Mouse (Mus musculus): ENCODE results near the gene Samd10. TPM values are rescaled to one million over a fixed set of nuclear protein-coding genes. Genes with fewer than 3 reads are reported as not detected.

The Samd10 gene
- total RNA-seq (2014; rRNA removed; ENCODE audit: low replicate concordance) (3.6 and 8.0 TPM in 2 replicates), polyA plus RNA-seq (2015; fragmentation: Nextera tagmentation; extraction: Ambion mirVana) (6.9 and 7.7 TPM in 2 replicates)

GRCm38 (mm10) chr2:181598454-181599351 is at the start of gene Samd10:
TSS of gene Samd10 (minus strand) at chr2:181599212.
- ATAC-seq (ENCODE audit: insufficient read depth, low read depth) (0 out of 2 replicates have a peak, but pooled peaks have one; percentile 12), DNase-seq (ENCODE audit: low spot score) (peak; percentile 34)
- WGBS, result 3% methylated on average over 71 of the region's 71 CpGs
- Histone ChIP-seq H3K4me2 (ENCODE audit: low read depth, low read length) (peak within 1 kb of the TSS; percentile 95), H3K27me3 (ENCODE audit: control insufficient read depth, insufficient read depth, low read length) (no peaks in the 10 kb centered on the region), H3K36me3 (replicated peaks; ENCODE audit: control insufficient read depth, insufficient read depth, low read length) (no peaks in the 10 kb centered on the region), H3K9me3 (replicated peaks; ENCODE audit: control insufficient read depth, low read length) (no peaks in the 10 kb centered on the region), H3K4me1 (ENCODE audit: control insufficient read depth, insufficient read depth) (peaks cover 23% of the 10 kb centered on the region), H3K4me3 (ENCODE audit: low read depth, low read length) (peak within 1 kb of the TSS; percentile 86), H3K9ac (replicated peaks; ENCODE audit: low read depth, low read length) (peak within 1 kb of the TSS; percentile 78), H3K27ac (ENCODE audit: low read depth) (peak within 1 kb of the TSS; percentile 58; the same call in 1 of the 2 replicates)
- TF ChIP-seq CTCF (IDR thresholded peaks at IDR 0.05; ENCODE audit: low read depth) (no peak), EP300 (IDR thresholded peaks at IDR 0.05; ENCODE audit: low read depth) (no peak)

DNA sequence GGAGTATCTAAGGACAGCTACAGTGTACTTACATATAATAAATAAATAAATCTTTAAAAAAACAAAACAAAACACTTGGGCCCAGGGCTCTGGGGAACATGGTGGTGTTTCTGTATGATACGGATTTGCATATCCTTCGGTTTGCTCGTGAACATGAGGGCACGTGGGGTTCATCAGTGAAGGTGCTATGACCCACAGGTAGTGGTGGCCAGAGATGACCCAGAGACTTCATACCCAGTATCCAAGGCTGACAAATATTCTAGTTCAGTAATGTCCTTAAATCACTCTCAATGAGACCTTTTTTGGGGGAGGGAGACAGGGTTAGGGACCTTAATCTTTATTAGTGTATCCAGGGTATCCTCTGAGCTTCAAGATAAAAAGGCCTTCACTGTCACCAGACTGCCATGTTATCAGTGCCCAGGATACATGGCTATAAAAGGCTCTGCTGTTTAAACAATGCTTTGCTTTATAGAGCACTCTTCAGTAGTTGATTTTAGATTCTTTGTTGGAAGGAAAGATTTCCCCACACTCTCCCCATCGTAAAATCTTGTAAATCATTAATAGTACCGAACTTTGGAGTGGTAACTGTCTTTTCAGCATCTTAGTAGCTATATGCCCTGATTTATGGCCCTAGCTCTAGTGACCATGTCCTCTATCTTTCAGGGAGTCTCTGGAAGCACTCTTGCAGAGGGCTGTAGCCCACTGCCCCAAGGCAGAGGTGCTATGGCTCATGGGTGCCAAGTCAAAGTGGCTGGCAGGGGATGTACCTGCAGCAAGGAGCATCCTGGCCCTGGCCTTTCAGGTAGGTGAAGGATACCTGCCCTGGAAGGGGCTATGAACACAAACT is 47.8 kb upstream of the Samd10 start:
- TF ChIP-seq CTCF (IDR thresholded peaks at IDR 0.05; ENCODE audit: low read depth) (no peak), EP300 (IDR thresholded peaks at IDR 0.05; ENCODE audit: low read depth) (no peak)
- Histone ChIP-seq H3K4me1 (ENCODE audit: control insufficient read depth, insufficient read depth) (no peaks in the 10 kb centered on the region), H3K4me2 (ENCODE audit: low read depth, low read length) (no peak overlapping the region), H3K9ac (replicated peaks; ENCODE audit: low read depth, low read length) (no peak overlapping the region), H3K27ac (ENCODE audit: low read depth) (no peak overlapping the region), H3K27me3 (ENCODE audit: control insufficient read depth, insufficient read depth, low read length) (no peaks in the 10 kb centered on the region), H3K9me3 (replicated peaks; ENCODE audit: control insufficient read depth, low read length) (no peaks in the 10 kb centered on the region), H3K36me3 (replicated peaks; ENCODE audit: control insufficient read depth, insufficient read depth, low read length) (peaks cover 90% of the 10 kb centered on the region), H3K4me3 (ENCODE audit: low read depth, low read length) (no peak overlapping the region)
- DNase-seq (ENCODE audit: low spot score) (no peak), ATAC-seq (ENCODE audit: insufficient read depth, low read depth) (no peak)
- WGBS, result 90% methylated on average over 6 of the region's 6 CpGs

GRCm38 (mm10) chr2:181645666-181646065 is 46.7 kb upstream of the Samd10 start:
- H3K9me3 ChIP-seq (replicated peaks; ENCODE audit: control insufficient read depth, low read length), result no peaks in the 10 kb centered on the region
- no peaks in the 10 kb centered on the region for H3K27me3 ChIP-seq (ENCODE audit: control insufficient read depth, insufficient read depth, low read length)
- TF ChIP-seq EP300 (IDR thresholded peaks at IDR 0.05; ENCODE audit: low read depth) (no peak), CTCF (IDR thresholded peaks at IDR 0.05; ENCODE audit: low read depth) (no peak)
- no peak overlapping the region for H3K4me2 ChIP-seq (ENCODE audit: low read depth, low read length)
- H3K9ac ChIP-seq (replicated peaks; ENCODE audit: low read depth, low read length), result no peak overlapping the region
- ATAC-seq (ENCODE audit: insufficient read depth, low read depth) (no peak), DNase-seq (ENCODE audit: low spot score) (no peak)
- H3K27ac ChIP-seq (ENCODE audit: low read depth), result no peak overlapping the region
- no peak overlapping the region for H3K4me3 ChIP-seq (ENCODE audit: low read depth, low read length)
- no peaks in the 10 kb centered on the region for H3K4me1 ChIP-seq (ENCODE audit: control insufficient read depth, insufficient read depth)
- H3K36me3 ChIP-seq (replicated peaks; ENCODE audit: control insufficient read depth, insufficient read depth, low read length), result peaks cover 88% of the 10 kb centered on the region
- 90% methylated on average over 3 of the region's 3 CpGs for WGBS

GRCm38 (mm10) chr2:181644361-181644760 is 45.3 kb upstream of the Samd10 start:
- H3K27me3 ChIP-seq (ENCODE audit: control insufficient read depth, insufficient read depth, low read length), result no peaks in the 10 kb centered on the region
- H3K4me1 ChIP-seq (ENCODE audit: control insufficient read depth, insufficient read depth), result no peaks in the 10 kb centered on the region
- no peak overlapping the region for H3K4me2 ChIP-seq (ENCODE audit: low read depth, low read length)
- no peak for TF ChIP-seq EP300 (IDR thresholded peaks at IDR 0.05; ENCODE audit: low read depth)
- peak; percentile 65 for TF ChIP-seq CTCF (IDR thresholded peaks at IDR 0.05; ENCODE audit: low read depth)
- WGBS, result 87% methylated on average over 2 of the region's 2 CpGs
- no peak overlapping the region for H3K4me3 ChIP-seq (ENCODE audit: low read depth, low read length)
- H3K9ac ChIP-seq (replicated peaks; ENCODE audit: low read depth, low read length), result no peak overlapping the region
- ATAC-seq (ENCODE audit: insufficient read depth, low read depth), result no peak
- H3K27ac ChIP-seq (ENCODE audit: low read depth), result no peak overlapping the region
- H3K9me3 ChIP-seq (replicated peaks; ENCODE audit: control insufficient read depth, low read length), result no peaks in the 10 kb centered on the region
- H3K36me3 ChIP-seq (replicated peaks; ENCODE audit: control insufficient read depth, insufficient read depth, low read length), result peaks cover 88% of the 10 kb centered on the region
- no peak for DNase-seq (ENCODE audit: low spot score)

GRCm38 (mm10) chr2:181635865-181636264 is 36.9 kb upstream of the Samd10 start:
- Histone ChIP-seq H3K4me2 (ENCODE audit: low read depth, low read length) (no peak overlapping the region), H3K9ac (replicated peaks; ENCODE audit: low read depth, low read length) (no peak overlapping the region), H3K27ac (ENCODE audit: low read depth) (no peak overlapping the region), H3K36me3 (replicated peaks; ENCODE audit: control insufficient read depth, insufficient read depth, low read length) (peaks cover 89% of the 10 kb centered on the region), H3K4me3 (ENCODE audit: low read depth, low read length) (no peak overlapping the region), H3K27me3 (ENCODE audit: control insufficient read depth, insufficient read depth, low read length) (no peaks in the 10 kb centered on the region), H3K4me1 (ENCODE audit: control insufficient read depth, insufficient read depth) (no peaks in the 10 kb centered on the region), H3K9me3 (replicated peaks; ENCODE audit: control insufficient read depth, low read length) (no peaks in the 10 kb centered on the region)
- TF ChIP-seq CTCF (IDR thresholded peaks at IDR 0.05; ENCODE audit: low read depth) (no peak), EP300 (IDR thresholded peaks at IDR 0.05; ENCODE audit: low read depth) (no peak)
- ATAC-seq (ENCODE audit: insufficient read depth, low read depth) (no peak), DNase-seq (ENCODE audit: low spot score) (no peak)
- WGBS, result 90% methylated on average over 3 of the region's 3 CpGs
